Mouse (Mus musculus) heart, adult 2 months (tissue): ENCODE data around the gene Usp35. TPM values are rescaled to one million over a fixed set of nuclear protein-coding genes. Genes with fewer than 3 reads are reported as not detected.

Experiments used
- DNase-seq, 2 experiments: peaks; one replicate each; pipeline ENCODE4 v3.0.0; 2021
- H3K27ac ChIP-seq: fragments of 200-600 bp; 2 replicates; pipeline ENCODE4 v1.8.1; 2022
- H3K27me3 ChIP-seq: fragments of 200-500 bp; 2 replicates; pipeline ENCODE4 v1.6.1; 2012; ENCODE audit warnings: mild to moderate bottlenecking, low read length, inconsistent platforms, mixed read lengths; ENCODE audit not compliant: control insufficient read depth, insufficient read depth
- H3K36me3 ChIP-seq: fragments of 200-500 bp; 2 replicates; pipeline ENCODE4 v1.6.1; 2012; ENCODE audit warnings: low read length, inconsistent platforms; ENCODE audit not compliant: control insufficient read depth, insufficient read depth
- H3K4me1 ChIP-seq: fragments of 200-500 bp; 2 replicates; pipeline ENCODE4 v1.6.1; 2011; ENCODE audit warnings: low read length; ENCODE audit not compliant: control insufficient read depth, insufficient read depth
- H3K4me3 ChIP-seq: fragments of 200-600 bp; 2 replicates; pipeline ENCODE4 v1.8.1; 2022
- H3K79me2 ChIP-seq: fragments of 200-500 bp; replicated peaks from 2 replicates; pipeline ENCODE4 v1.6.1; 2012; ENCODE audit warnings: mild to moderate bottlenecking, inconsistent platforms, low read length, moderate library complexity, mixed read lengths; ENCODE audit not compliant: control insufficient read depth, insufficient read depth
- H3K9ac ChIP-seq: fragments of 200-500 bp; 2 replicates; pipeline ENCODE4 v1.6.1; 2012; ENCODE audit warnings: low read depth, mild to moderate bottlenecking, control low read depth, inconsistent platforms, low read length, mixed read lengths
- CTCF ChIP-seq: fragments of 200-600 bp; IDR thresholded peaks from 2 replicates; pipeline ENCODE4 v1.8.1; 2022; ENCODE audit warnings: antibody characterized with exemption, mild to moderate bottlenecking, moderate library complexity
- EP300 ChIP-seq: fragments of 200-500 bp; IDR thresholded peaks from 2 replicates; pipeline ENCODE4 v1.6.1; 2011; ENCODE audit warnings: low read depth, low read length, control low read depth; ENCODE audit not compliant: insufficient read depth
- POLR2A ChIP-seq: fragments of 200-500 bp; IDR thresholded peaks from 2 replicates; pipeline ENCODE4 v1.6.1; 2011; ENCODE audit warnings: mild to moderate bottlenecking, low read depth, low read length, control low read depth; ENCODE audit not compliant: insufficient read depth
- WGBS: fragments of 180-500 bp; shearing (Covaris S2); methylation state at CpG from one replicate; pipeline ENCODE4 v1.1.7; 2018; 5-methylcytosine and 5-hydroxymethylcytosine counted together
- intact Hi-C: fragments of 180-260 bp; cut with DNase I; formaldehyde crosslinking; loops from one replicate; pipeline ENCODE4 v1.15.1; 2025
- long read RNA-seq: library from polyadenylated mRNA; stranded (forward); transcript quantifications from one replicate; pipeline ENCODE4 v2.0.0, GENCODE M21; 2021
- polyA plus RNA-seq: library from polyadenylated mRNA; depleted of rRNA; stranded (reverse); fragments of >200 nt; gene quantifications from 2 replicates; pipeline ENCODE4 v1.2.3, GENCODE M21; 2012; rRNA removed
- total RNA-seq, 2 experiments: library from RNA; stranded (reverse); gene quantifications; 2 replicates each; pipeline ENCODE4 v1.2.3; 2021

Gene Usp35
- total RNA-seq (1 to 10 TPM in 1 of 2 experiments, under 1 TPM in 1; 0.84 to 1.0 TPM), polyA plus RNA-seq (2.5 and 2.8 TPM in 2 replicates)
- long read RNA-seq, partial matches to known transcripts: 1 of 1 reads
- long read RNA-seq, other reads (novel, unspliced or antisense): 0 of 1 reads

DNA sequence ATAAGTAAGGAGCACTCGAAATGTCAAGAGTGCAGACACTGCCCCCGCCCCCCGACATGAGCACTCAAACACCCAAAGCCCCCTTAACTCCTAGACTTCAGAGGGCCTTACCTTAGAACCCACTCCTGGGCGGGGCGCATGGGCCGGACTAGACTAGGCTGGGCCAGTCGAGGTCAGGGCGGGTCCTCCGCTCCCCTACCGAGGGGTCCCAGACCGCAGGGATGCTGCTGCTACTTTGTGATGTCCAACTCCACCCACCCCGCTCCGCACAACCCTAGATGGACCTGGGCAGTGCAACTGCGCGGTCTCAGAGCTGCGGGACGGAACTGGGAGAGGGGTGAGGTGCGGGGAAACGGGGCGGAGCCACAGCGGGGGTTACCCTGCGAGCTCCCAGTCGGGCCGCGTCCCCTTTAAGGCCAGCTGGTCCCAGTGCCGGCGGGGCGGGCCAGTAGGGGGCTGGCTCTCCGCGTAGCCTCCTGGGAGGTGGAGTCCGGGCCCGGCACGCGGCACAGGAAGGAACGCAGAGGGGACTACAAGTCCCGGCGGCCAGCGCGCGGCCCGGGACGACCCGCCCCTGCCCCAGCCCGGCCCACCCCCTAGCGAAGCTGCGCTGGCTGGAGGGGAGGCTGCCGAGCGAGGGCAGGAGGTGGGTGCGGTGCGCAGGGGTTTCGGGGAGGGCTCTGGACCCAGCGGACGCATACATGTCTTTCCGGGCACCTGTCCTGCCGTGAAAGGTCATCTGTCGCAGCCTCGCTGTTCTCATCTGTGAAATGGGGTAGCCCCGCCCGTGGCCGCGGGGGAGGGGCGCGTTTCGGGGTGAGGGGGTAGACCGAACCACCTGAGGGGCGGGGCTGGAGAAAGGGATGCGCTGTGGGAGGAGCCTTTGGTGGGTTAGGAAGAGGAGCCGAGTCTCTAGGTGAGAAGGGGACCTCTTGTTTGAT is at the start of gene Usp35, which contains the start of gene Kctd21:
TSS of gene Usp35 (minus strand) at position 295 of the 941 bp plus-strand sequence.
TSS of gene Kctd21 (plus strand) at position 602 of the 941 bp plus-strand sequence.
- under 1% methylated on average over 68 of the region's 68 CpGs for WGBS

DNA sequence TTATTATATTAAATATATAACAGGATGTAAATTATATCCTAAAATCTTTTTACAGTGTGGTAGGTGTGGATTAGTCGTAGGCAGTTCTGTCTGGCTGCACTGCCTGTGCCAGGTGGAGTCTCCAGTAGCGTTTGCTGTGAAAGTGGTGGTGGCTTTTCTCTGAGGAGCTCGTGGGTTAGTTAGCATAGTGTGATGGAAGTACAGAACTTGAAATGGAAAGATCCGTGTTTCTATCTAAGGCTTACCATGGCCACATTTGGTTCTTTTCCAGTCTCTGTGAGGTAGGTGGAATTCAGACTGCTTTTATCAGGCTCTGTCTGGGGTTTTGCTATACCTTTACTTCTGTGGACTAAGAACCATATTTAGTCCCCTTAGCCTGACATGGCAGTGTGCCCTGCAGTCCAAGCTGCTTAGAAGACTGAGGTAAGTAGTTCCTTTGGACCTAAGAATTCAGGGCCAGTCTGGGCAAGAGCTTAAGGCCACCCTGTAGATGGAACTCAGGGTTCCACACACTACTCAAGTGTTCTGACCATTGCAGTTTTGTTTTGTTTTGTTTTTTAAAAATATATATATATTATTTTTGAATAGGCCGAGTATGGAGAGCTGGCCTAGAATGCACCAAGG is 48.8 kb upstream of the Usp35 start:
- TF ChIP-seq CTCF: no peak
- Histone ChIP-seq H3K9ac (no peak overlapping the region), H3K36me3 (no peaks in the 10 kb centered on the region), H3K4me1 (peaks cover 1% of the 10 kb centered on the region; the same call in 1 of the 2 replicates), H3K27me3 (no peaks in the 10 kb centered on the region), H3K4me3 (no peak overlapping the region), H3K27ac (no peak overlapping the region), H3K79me2 (no peaks in the 10 kb centered on the region)
- intact Hi-C loops: no loop called here
- WGBS: 90% methylated on average over 5 of the region's 5 CpGs
- no peak for DNase-seq

More for the DNA sequence above, at the start of gene Usp35, which contains the start of gene Kctd21:
- TF ChIP-seq CTCF (peak; percentile 48), EP300 (no peak), POLR2A (peak; percentile 59)
- DNase-seq: peak; percentile 95 to 97
- intact Hi-C loops: loop anchor here (2.0 to 5.0 kb wide), 2 partner anchors 40 to 147 kb away; partner anchors contain the start of gene Alg8
- Histone ChIP-seq H3K27ac (peak within 1 kb of the TSS; percentile 91), H3K79me2 (no peaks in the 10 kb centered on the region), H3K27me3 (no peaks in the 10 kb centered on the region), H3K4me3 (peak within 1 kb of the TSS; percentile 95), H3K36me3 (no peaks in the 10 kb centered on the region), H3K9ac (peak within 1 kb of the TSS; percentile 84), H3K4me1 (no peaks in the 10 kb centered on the region; the same call in 1 of the 2 replicates)

DNA sequence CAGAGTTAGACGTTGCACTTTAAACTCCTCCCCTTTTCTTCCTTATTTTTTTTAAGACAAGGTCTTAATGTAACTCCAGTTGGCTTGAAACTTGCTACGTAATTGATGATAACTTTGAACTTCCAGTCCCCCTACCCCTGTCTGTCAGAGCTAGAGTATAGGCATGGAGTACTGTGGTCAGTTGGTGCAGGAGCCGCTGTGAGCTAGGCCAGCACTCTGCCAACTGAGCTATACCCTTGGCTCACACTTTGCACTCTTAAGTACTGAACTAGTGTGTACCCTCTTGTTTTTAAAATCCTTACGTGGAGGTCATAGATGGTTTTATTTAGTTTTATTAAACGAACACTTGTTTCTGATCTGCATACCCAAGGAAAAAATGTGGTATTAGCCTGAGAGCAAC is 47.5 kb upstream of the Usp35 start:
- TF ChIP-seq CTCF (no peak), POLR2A (no peak)
- H3K27me3 ChIP-seq: no peaks in the 10 kb centered on the region
- H3K79me2 ChIP-seq: no peaks in the 10 kb centered on the region
- H3K27ac ChIP-seq: no peak overlapping the region
- H3K36me3 ChIP-seq: no peaks in the 10 kb centered on the region
- intact Hi-C loops: no loop called here
- no peak overlapping the region for H3K9ac ChIP-seq
- DNase-seq: no peak
- no peak overlapping the region for H3K4me3 ChIP-seq
- peaks cover 1% of the 10 kb centered on the region; the same call in 1 of the 2 replicates for H3K4me1 ChIP-seq
- WGBS: 87% methylated on average over 5 of the region's 5 CpGs

DNA sequence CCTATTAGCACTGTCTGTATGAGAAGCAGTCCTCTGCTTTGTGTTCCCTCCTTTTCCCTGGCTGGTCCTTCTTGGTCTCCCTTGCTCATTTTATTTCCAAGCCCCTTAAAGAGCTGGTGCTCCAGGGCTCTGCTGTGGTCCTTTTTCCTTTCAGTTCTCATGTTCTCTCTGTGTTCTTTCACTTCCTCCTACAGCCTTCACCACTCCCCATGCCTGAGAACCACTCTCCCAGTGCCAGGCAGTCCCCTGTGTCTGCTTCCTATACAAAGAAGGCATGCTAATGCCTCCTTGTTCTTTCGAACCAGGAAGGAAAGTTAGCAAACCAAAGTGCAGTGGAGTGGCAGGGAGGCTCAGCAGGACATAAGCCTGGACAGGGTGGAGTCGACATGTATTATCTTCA is 44.1 kb upstream of the Usp35 start:
- DNase-seq: no peak
- intact Hi-C loops: no loop called here
- Histone ChIP-seq H3K4me1 (peaks cover 3% of the 10 kb centered on the region; the same call in 1 of the 2 replicates), H3K36me3 (no peaks in the 10 kb centered on the region), H3K79me2 (no peaks in the 10 kb centered on the region), H3K27me3 (no peaks in the 10 kb centered on the region), H3K27ac (no peak overlapping the region), H3K9ac (no peak overlapping the region), H3K4me3 (no peak overlapping the region)
- WGBS: 79% methylated on average over 2 of the region's 2 CpGs
- TF ChIP-seq EP300 (no peak), CTCF (no peak), POLR2A (no peak)

DNA sequence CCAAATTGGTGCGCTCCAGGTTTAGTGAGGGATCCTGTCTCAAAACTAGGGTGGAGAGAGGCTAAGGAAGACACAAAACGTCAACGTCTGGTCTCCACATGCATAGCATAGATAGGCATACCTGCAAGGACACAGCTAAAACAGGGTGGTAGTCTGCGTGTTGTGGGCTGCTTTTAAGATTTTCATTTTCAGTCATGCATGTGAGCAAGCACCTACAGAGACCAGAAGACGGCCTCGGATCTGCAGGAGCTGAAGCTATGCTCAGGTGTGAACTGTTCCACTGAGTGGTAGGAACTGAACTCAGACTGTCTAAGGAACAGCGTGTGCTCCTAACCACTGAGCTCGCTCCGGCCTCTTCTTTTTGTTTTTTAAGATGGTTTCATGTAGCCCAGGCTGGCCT is 43.3 kb upstream of the Usp35 start:
- no peak for DNase-seq
- no peaks in the 10 kb centered on the region for H3K27me3 ChIP-seq
- peaks cover 4% of the 10 kb centered on the region; the same call in 1 of the 2 replicates for H3K4me1 ChIP-seq
- TF ChIP-seq POLR2A: no peak
- TF ChIP-seq EP300: no peak
- no peak for TF ChIP-seq CTCF
- H3K9ac ChIP-seq: no peak overlapping the region
- WGBS: 96% methylated on average over 9 of the region's 9 CpGs
- no peak overlapping the region for H3K4me3 ChIP-seq
- H3K27ac ChIP-seq: no peak overlapping the region
- H3K36me3 ChIP-seq: no peaks in the 10 kb centered on the region
- intact Hi-C loops: no loop called here
- H3K79me2 ChIP-seq: no peaks in the 10 kb centered on the region
